Mouse (Mus musculus) cerebellum, adult 11 months (tissue): ENCODE measurements around the gene Nfia.

Experiments used
- DNase-seq: peaks from one replicate; pipeline ENCODE4 v3.0.0; 2022

The Nfia gene

DNA sequence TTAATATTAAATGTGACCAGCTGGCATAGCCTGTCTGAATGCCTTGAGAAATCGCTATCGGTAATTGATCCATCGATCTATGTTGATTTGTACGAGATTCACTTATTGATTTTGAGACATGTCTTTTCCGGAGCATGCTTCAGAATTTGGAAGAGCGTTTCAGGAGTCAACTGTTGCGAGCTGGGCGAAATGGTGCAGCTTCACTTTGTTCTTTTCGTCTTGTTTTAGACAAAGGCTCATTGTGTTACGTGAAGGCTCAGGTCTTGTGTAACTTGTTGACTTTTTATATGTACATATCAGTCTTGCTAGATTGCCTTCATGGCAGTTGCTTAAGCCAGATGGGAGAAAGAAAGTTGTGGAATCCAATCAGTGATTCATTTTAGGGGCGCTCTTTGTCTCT, 11.7 kb downstream of the Nfia start:
- DNase-seq, result no peak

DNA sequence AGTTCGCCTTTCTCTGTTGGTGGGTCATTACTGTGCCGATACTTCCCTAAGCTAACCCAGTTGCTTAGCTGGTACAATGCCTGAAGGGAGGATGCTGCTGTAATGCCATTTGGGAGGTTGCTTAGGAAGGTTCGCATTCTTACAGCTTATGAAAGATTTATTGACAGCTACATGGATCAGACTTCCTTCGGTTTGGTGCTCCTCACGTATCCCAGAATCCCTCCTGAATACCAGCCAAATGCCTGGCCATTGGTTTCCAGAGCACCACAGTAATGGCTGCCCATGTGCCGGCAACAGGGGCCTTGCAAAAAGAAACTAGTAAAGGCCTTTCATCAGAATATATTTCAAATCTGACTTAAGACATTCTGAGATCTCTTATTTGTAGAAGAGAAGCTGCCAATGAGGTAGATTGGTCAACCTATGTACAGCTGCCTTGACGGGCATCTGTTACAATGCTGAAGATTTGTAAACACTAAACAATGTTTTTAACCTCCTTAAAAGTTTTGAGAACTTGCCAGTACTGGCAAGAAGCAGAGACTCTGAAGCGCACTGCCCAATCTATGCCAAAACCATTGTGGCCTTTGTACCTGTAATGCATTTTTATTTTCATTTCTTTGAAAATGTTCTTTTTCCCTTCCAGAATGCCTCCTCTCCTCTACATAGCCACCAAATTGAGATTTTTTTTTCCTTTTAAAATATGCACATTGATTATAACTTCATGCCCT, 13.2 kb downstream of the Nfia start:
- no peak for DNase-seq

GRCm38 (mm10) chr4:97786571-97786970, 14.0 kb downstream of the Nfia start:
- no peak for DNase-seq

- no peak for DNase-seq
Measured at GRCm38 (mm10) chr4:97787515-97787914, 15.0 kb downstream of the Nfia start.

- no peak for DNase-seq
Measured at GRCm38 (mm10) chr4:97788537-97788936, 16.0 kb downstream of the Nfia start.

DNA sequence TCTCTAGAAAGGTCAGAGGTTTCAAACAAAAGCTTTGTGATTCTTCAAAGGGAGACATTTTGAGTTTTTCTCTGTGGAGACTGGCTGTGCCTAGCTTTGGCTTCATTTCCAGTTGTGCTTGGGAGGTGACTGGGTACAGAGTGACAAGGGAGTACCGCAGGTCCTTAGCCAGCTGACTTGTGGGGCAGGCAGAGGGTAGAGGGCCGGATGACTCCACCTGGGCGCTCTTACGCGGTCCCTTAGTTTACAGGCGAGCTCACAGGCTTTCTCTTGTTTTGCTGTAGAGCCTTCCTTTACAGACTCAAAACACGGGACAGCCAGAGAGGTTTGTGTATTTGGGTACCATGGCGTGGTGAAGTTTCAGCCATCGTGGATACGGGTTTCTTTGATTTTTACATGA, 21.4 kb downstream of the Nfia start:
- no peak for DNase-seq

DNA sequence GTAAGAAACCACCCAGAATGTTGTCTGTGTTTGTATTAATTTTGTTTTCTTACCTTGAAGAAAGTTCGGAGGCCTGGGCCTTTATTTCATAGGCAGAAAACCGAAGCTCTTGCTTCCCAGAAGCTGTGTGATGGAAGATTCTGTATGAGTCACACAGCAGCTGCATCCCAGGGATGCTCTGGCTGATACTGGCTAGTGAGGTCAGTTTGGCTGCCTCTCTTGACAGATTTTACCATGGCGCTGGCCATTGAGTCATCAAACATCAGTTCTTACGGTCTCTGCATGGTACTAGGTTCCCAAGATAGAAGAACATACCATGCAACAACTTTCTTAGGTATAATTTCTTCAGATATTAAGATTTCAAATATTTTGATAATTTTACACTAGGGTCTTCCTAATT, 22.3 kb downstream of the Nfia start:
- no peak for DNase-seq

DNA sequence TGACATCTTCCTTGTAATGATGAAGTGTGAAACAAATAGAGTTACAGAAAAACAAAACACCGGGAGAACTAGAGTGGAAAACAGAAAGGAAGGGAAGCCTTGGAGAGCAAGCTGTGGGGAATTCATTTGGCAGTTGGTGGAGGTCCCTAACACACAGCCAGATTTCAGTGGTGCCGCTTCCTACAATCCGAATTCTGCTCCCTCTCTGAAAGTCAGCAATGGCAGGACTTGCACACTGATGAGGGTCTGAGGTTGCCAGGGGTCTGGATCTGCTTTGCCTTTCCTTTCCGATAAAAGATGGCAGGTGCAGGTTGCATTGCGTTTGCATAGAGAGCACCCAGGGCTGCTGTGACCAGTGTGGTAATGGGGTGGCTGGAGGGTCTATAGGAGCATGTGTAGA, 23.4 kb downstream of the Nfia start:
- no peak for DNase-seq

DNA sequence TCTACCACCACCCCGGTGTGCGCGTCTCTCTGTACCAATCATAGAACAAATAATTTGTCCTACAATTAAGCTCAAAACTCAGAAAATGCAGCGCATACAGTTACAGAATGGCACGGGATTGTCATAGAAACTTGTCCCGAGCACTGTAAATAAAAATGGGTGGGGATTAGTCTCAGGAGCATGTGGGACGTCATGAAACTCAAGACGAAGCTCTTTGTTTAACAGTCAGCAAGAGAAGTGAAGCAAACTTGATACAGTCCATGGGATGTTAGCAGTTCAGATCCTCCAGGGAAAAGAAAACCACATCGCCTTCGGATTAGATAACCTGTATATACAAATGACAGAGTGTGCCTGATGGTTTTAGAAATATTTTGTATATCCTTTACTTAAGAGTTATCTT, 24.0 kb downstream of the Nfia start:
- DNase-seq, result no peak

GRCm38 (mm10) chr4:97803791-97804190, 31.3 kb downstream of the Nfia start:
- no peak for DNase-seq

DNA sequence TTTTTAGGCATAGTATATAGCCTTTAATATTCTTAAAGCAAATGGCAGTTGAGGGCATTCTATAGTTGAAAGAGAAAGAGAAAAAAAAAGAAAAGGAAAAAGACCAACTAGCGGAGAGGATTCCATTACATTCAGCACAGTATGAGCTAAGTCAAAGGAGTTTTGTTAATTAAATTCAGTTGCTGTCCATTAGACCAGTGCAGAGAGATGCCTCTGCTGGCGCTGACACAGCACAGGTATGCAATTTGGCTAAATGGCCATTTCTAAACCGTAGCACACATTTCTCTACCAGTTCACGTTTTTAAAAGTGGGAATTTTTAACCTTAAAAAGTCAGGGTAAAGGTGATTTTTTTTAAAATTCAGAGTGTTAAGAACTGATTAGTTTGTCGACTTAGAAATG, 32.1 kb downstream of the Nfia start:
- no peak for DNase-seq

DNA sequence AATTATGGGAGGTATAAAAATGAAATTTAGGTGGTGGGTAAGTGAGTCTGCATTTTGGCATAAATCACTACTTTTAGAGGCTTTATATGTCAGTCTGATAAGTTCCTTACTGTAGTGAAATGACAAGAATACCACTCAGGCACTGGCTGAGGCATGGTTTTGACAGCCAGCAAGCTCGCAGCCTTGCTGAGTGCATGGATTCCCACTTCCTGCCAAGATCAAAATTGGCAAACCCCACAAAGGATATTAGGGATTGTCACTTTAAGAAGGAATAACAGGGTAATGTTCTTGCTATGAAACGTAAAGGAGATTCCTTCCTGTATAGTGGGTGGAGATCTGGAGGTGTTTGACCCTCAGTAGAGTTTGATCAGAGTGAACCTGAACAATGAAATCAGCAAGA, 32.7 kb downstream of the Nfia start:
- no peak for DNase-seq

DNA sequence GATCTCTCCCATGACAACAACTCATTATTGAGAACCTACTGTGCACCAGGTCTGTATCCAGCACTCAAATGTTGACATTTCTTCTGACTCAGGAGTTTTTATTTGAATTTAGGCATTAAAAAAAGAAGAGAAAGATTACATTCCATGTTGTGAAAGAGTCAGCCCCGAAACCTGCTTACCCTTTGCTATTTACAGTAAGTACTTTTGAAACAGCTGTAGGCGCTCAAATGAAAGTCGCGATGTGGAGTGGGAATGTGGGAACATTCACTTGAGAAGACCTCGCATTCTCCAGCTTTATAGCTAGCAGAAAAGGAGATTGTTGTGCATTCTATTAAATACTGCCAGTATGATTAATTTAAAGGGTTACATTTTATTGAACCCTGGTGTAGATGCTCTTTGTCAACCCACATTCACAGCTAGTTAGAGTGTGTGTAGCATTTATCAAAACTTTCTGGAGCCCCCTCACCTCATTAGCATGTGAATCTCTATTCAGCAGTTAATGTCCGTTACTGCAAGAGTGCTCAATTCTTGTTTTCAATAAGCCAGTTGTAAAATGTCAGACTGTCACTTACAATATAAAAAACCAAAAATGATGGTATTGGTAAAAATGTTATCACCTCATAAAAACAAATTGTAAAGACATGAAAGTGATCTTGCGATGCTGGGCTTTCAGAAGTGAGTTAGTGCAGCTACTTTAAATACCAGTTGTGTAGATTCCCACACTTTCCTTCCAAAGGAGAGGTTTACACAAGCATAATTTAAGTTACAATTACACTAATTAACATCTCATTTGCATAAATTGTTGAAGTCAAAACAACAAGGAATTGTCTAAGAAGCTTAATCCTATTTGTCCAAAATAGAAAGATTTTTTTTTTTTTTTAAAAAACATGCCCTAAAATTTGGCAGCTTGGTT, 33.6 kb downstream of the Nfia start:
- DNase-seq, result no peak

GRCm38 (mm10) chr4:97806924-97807323, 34.4 kb downstream of the Nfia start:
- DNase-seq, result no peak

GRCm38 (mm10) chr4:97808885-97809284, 36.4 kb downstream of the Nfia start:
- DNase-seq, result no peak

DNA sequence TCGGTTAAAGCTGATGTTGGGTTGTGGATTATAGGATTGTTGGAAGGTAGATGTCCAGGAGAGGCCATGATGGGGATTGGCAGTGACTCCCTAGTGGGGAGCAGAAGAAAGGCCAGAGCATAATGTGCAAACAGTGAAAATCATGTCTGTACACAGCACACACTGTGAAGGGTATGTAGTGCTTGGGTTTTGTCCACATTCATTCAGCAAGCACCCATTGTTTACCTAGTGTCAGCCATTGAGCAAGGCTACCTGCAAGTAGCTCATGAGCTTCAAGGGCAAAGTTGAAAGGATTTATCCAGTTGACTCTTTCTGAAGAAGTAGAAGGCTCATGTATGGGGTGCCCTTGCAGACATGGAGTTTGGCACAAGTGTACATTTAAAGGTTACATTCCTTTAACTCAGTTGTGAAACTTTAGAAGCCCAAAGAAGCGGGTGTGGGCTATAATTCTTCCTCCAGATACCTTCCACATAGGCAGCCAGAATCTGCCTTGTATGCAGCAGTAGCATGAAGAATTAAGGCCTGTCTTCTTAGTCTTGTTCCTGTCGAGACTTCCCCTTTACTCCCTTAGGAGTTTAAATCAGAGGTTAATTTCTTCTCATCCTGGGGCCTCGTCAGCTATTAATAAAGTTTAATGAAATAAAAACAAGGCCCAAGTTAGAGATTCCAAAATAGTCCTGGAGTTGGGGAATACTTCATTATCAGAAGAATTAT, 37.2 kb downstream of the Nfia start:
- no peak for DNase-seq

DNA sequence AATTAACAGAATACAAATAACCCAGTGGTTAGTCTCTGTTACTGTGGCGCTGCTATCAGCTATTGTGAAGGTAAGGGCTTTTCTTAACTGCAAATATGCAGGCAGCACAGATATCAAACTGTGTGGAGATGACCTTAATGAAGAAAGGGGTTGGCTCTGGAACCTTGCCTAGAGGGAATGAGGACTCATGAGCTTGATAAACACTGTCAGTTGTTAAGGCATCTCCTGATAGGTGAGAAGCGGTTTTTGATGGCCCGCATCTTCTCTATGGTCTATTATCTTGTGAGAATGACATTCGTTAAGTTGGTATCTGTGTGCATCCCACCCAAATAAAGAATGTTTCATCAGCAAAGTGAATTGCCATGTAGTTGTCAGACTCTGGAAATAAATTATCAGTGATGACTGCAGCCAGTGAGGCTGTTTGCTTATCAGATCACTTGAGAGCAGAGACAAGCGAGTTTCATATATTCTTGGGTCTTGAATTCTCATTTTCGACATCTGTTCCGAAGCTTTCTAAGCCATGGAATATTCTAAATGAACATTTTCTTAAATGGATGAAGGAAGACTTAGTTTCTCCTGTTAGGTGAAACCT, 37.9 kb downstream of the Nfia start:
- no peak for DNase-seq

- DNase-seq, result no peak
Measured at GRCm38 (mm10) chr4:97813035-97813434, 40.5 kb downstream of the Nfia start.

- DNase-seq, result no peak
Measured at GRCm38 (mm10) chr4:97813996-97814395, 41.5 kb downstream of the Nfia start.

DNA sequence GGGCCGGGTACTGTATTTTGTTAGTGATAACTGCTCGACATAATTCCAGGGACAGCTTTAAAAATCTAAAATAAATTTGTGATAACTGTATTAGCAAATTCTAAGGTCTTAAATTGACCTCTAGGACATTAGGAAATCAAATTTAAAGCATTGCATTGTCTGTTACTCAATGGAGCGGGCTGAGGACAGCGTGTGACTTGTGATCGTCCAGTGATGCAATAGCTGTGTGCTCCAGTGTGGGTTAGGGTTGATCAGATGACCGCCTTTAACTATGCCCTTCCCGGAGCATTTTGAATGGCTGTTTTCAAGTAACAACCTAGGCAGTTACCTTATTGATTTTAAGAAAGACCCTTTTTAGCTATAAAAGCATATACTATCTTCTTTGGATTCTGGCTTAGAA, 42.0 kb downstream of the Nfia start:
- no peak for DNase-seq

DNA sequence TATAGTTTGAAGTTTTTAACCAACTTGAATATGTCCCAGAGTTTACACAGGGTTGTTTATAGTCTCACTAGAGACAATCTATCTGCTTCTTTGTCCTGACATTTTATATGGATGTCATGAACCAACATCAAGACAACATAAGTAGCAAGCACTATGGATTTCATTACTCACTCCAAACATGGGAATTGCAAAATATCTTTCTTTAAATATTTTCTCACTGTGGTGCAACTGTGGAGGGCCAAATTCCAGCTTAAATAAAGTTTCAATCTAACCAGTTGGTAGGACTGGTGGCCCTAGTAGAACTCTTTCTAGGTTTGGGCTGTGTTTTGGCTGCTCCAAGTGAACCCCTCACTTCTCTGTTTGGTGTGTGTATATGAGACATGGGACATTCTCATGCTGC, 43.5 kb downstream of the Nfia start:
- no peak for DNase-seq

GRCm38 (mm10) chr4:97816753-97817152, 44.2 kb downstream of the Nfia start:
- no peak for DNase-seq

- DNase-seq, result no peak
Measured at GRCm38 (mm10) chr4:97817741-97818140, 45.2 kb downstream of the Nfia start.
